Mouse (Mus musculus): ENCODE results near the gene Lmntd1. TPM values are rescaled to one million over a fixed set of nuclear protein-coding genes. Genes with fewer than 3 reads are reported as not detected.

Lmntd1 gene
- polyA plus RNA-seq (2016; fragmentation: Nextera tagmentation; extraction: Ambion mirVana): not detected in 2 replicates

DNA sequence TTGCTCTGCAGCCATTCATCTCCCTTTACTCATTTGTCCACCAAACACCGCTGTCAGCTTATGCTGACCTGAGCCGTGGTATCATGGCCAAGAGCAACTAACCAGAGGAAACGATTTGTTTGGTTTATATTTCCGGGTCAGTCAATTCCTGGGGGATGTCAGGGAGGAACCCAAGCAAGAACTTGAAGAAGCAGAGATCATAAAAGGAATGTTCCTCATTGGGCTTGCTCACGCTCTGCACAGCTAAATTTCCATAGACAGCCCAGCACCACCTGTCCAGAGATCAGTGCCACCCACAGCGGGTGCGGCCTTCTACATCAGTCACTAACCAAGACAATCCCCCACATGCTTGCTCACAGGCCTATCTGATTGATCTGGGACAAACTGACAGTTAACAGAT lies at the start of gene Lmntd1:
Gene Lmntd1 (minus strand): TSS at position 101 of the 400 bp plus-strand sequence.
- Histone ChIP-seq H3K4me1 (no peaks in the 10 kb centered on the region), H3K4me2 (no peak within 1 kb of the TSS), H3K9me3 (replicated peaks) (no peaks in the 10 kb centered on the region), H3K27ac (no peak within 1 kb of the TSS), H3K27me3 (replicated peaks) (no peaks in the 10 kb centered on the region), H3K36me3 (no peaks in the 10 kb centered on the region), H3K4me3 (no peak within 1 kb of the TSS), H3K9ac (no peak within 1 kb of the TSS)
- WGBS (ENCODE audit: insufficient replicate concordance): 70% methylated on average over 7 of the region's 7 CpGs
- no peak for ATAC-seq

DNA sequence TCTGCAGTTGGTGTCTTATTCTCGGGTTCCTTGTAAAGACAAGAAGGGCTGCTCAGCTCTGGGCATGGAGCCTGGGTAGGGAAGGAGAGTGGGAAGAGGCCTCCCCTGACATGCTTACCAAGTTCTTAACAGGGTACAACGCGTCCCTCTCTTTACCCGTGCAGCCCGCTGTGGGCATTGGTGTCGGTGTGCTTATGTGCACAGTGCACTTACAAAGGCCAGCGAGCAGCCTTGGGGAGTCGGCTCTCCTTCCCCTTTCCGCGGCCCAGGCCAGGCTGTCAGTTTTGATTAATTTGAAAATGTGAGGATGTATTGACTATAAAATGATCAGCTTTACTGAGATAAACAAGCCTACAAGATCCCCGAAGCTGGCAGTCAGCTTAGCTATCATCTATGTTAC lies 46.8 kb upstream of the Lmntd1 start:
- ATAC-seq: no peak
- WGBS (ENCODE audit: insufficient replicate concordance): 72% methylated on average over 11 of the region's 11 CpGs
- H3K27ac ChIP-seq: no peak overlapping the region
- H3K4me1 ChIP-seq: no peaks in the 10 kb centered on the region
- H3K27me3 ChIP-seq (replicated peaks): no peaks in the 10 kb centered on the region
- no peak overlapping the region for H3K9ac ChIP-seq
- H3K4me3 ChIP-seq: no peak overlapping the region
- no peaks in the 10 kb centered on the region for H3K36me3 ChIP-seq
- no peak overlapping the region for H3K4me2 ChIP-seq
- peaks cover 5% of the 10 kb centered on the region for H3K9me3 ChIP-seq (replicated peaks)

DNA sequence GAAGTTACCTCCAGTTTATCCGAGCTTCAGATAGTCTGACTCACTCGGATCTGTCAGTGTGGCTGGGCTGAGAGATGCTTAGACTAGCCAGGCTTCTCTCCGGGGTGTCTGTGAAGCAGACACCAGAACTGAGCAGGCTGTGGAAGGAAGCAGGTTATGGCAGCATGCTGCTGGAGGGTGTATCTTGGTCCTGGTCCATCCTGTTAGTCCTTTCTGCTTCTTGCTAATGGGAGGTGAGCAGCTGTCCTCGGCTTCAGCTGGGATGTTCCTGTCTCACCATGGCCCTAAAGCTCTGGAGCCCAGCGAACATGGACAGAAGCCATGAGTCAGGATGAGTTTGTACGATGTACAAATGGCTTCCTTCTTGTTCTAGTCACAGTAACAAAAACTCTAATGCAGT lies 45.0 kb upstream of the Lmntd1 start:
- WGBS (ENCODE audit: insufficient replicate concordance): 62% methylated on average over 6 of the region's 6 CpGs
- ATAC-seq: no peak
- Histone ChIP-seq H3K36me3 (no peaks in the 10 kb centered on the region), H3K4me3 (no peak overlapping the region), H3K4me2 (no peak overlapping the region), H3K9ac (no peak overlapping the region), H3K9me3 (replicated peaks) (0 out of 2 replicates have a peak, but pooled peaks cover 8% of the 10 kb centered on the region), H3K27me3 (replicated peaks) (no peaks in the 10 kb centered on the region), H3K4me1 (no peaks in the 10 kb centered on the region), H3K27ac (no peak overlapping the region)

DNA sequence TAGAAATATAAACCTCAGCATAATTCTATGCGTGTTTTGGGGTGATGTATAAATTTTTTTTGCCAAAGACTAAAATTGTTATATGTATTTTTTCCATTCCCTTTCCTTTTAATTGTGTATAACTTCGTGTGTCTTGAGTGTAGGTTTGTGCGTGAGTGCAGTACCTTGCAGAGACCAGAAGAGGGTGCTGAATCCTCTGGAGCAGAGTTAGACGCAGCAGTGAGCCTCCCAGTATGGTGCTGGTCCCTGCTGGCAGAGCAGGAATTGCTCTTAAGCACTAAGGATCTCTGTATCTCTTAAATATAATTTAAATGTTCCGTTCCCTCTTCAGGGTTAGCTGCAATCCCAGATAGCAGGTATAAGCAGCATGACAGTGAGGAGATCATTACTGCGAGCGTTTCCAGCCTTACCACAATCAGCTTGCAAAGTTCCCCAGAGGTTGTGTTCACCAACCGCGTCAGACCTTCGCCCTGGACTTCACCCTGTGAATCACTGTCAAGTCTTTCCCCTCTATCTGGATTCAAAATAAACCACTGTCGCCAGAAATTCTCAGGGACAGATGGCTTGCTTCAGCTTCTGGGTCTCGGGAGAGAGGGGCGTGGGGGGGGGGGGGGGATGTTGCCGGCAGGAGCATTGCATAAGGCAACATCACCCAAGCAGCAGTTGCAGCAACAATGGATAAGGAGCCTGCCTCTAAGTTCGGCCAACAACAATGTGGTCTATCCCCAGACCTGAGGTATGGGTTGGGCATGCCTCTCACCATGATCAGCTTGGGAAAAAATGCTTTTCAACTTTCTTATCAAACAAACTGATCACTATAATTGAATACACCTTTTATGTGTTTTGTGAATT lies 42.8 kb upstream of the Lmntd1 start:
- Histone ChIP-seq H3K4me3 (no peak overlapping the region), H3K36me3 (no peaks in the 10 kb centered on the region), H3K4me2 (no peak overlapping the region), H3K27ac (no peak overlapping the region), H3K9ac (no peak overlapping the region), H3K4me1 (no peaks in the 10 kb centered on the region), H3K27me3 (replicated peaks) (no peaks in the 10 kb centered on the region), H3K9me3 (replicated peaks) (0 out of 2 replicates have a peak, but pooled peaks cover 8% of the 10 kb centered on the region)
- 64% methylated on average over 15 of the region's 15 CpGs for WGBS (ENCODE audit: insufficient replicate concordance)
- ATAC-seq: no peak

DNA sequence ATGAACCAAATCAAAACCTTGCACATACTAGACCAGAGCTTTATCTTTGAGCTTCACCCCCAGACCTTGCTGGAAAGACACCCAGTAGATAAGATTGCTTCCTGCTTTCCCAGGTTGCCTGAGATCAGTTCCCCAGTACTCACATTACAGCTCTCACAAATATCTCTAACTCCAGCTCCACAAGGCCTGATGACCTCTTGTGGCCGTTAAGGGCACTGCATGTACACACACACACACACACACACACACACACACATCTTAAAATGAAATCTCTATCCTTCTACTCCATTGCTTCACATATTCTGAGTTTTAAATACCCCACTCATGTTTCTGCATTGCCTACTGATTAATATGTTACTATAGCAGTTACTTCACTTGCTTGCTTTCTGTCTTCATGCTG lies 41.6 kb upstream of the Lmntd1 start:
- Histone ChIP-seq H3K27me3 (replicated peaks) (no peaks in the 10 kb centered on the region), H3K9ac (no peak overlapping the region), H3K36me3 (no peaks in the 10 kb centered on the region), H3K27ac (no peak overlapping the region), H3K4me2 (no peak overlapping the region), H3K4me3 (no peak overlapping the region), H3K4me1 (no peaks in the 10 kb centered on the region), H3K9me3 (replicated peaks) (0 out of 2 replicates have a peak, but pooled peaks cover 8% of the 10 kb centered on the region)
- WGBS (ENCODE audit: insufficient replicate concordance): 65% methylated on average over 1 of the region's 1 CpGs
- no peak for ATAC-seq

DNA sequence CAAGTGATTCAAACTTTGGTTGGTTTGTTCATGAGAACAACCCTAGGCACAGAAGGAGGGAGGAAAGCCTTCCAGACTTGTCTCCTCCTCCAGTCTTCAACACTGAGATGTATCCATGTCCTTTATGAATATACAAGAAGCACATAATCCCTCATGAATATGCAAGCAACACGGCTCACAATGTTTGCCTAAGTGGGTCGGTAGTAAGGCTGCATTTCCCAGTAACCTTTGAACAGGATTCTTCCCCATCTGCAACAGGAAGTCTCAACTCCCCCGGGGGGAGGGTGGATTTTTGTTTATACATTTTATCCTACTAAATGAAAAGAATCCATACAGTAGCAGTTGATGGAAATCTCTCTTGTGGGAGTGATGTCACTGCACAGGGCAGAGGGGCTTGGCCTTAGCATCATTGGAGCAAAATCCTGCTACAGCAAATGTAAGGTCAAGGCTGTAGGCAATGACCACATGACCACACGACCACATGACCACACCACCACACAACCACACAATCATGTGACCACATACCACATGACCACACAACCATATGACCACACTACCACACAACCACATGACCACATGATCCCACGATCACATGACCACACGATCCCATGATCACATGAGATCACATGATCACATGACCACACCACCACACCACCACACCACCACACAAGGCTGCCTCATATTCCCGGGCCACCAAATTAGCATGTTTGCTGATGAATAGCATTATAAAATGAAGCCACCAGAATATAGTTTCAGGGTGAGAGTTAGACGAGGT lies 40.1 kb upstream of the Lmntd1 start:
- 0 out of 2 replicates have a peak, but pooled peaks cover 8% of the 10 kb centered on the region for H3K9me3 ChIP-seq (replicated peaks)
- 61% methylated on average over 8 of the region's 8 CpGs for WGBS (ENCODE audit: insufficient replicate concordance)
- H3K4me2 ChIP-seq: no peak overlapping the region
- ATAC-seq: no peak
- H3K4me3 ChIP-seq: no peak overlapping the region
- H3K9ac ChIP-seq: no peak overlapping the region
- H3K36me3 ChIP-seq: no peaks in the 10 kb centered on the region
- no peaks in the 10 kb centered on the region for H3K4me1 ChIP-seq
- no peak overlapping the region for H3K27ac ChIP-seq
- no peaks in the 10 kb centered on the region for H3K27me3 ChIP-seq (replicated peaks)

DNA sequence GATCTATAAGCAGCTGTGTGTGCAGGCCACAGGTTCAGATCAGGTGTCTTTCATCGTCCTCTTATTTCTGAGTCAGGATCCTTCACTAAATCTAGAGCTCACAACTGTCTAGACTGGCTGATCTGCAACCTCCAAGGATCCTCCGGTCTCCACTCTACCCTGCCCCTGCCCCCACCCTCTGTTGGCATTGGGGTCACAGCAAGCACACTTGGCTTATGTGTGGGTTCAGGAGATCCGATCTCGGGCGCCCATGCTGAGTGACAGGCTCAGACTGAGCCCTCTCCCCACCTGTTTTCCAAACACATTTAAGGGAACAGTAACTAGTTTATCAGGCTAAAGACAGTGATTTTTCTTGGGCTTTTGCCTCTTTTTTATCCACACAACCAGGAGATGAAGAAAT lies 39.5 kb upstream of the Lmntd1 start:
- 0 out of 2 replicates have a peak, but pooled peaks cover 8% of the 10 kb centered on the region for H3K9me3 ChIP-seq (replicated peaks)
- no peak overlapping the region for H3K4me3 ChIP-seq
- no peaks in the 10 kb centered on the region for H3K4me1 ChIP-seq
- H3K4me2 ChIP-seq: no peak overlapping the region
- no peak overlapping the region for H3K9ac ChIP-seq
- H3K27ac ChIP-seq: no peak overlapping the region
- H3K27me3 ChIP-seq (replicated peaks): no peaks in the 10 kb centered on the region
- WGBS (ENCODE audit: insufficient replicate concordance): 87% methylated on average over 5 of the region's 5 CpGs
- no peaks in the 10 kb centered on the region for H3K36me3 ChIP-seq
- no peak for ATAC-seq

DNA sequence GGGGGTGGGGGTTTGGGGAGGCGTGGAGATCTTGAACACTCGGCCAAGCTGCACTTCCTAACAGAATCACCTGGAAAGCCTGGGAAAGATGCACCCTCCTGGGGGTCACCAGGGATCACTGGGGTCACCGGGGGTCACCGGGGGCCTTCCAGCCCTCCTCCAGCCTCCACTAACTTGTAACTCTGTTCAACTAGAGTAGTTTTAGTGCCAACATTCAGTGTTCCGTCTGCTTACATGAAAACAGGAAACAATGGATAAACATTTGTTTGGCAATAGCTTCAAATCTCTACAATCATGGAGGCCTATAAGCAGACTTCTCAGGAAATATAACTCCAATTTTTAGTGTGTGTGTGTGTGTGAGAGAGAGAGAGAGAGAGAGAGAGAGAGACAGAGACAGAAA lies 38.9 kb upstream of the Lmntd1 start:
- no peak for ATAC-seq
- 64% methylated on average over 5 of the region's 5 CpGs for whole genome bisulfite sequencing (ENCODE audit: insufficient replicate concordance)

DNA sequence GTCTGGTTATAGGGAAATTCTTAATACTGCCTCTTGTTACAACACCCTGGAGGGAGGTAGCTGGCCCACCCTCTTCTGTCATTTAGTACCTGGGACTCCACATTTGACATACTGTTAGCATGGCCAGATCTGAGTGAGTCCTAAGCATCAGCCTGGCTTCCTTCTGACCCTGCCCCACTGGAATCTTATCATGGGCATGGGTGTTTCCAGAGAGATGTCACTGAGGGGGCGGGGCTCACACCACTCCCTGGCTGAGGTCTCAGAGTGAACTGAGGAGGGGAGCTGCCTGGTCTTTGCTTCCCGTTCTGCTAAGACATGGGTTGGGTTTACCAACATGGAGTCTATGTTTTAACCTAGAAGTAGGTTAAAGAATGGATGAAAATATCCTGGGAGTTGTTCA lies 37.9 kb upstream of the Lmntd1 start:
- ATAC-seq: no peak
- WGBS (ENCODE audit: insufficient replicate concordance): 48% methylated on average over 2 of the region's 2 CpGs

More for the DNA sequence above, 38.9 kb upstream of the Lmntd1 start:
- Histone ChIP-seq H3K9ac (no peak overlapping the region), H3K27ac (no peak overlapping the region), H3K9me3 (replicated peaks) (0 out of 2 replicates have a peak, but pooled peaks cover 8% of the 10 kb centered on the region), H3K36me3 (no peaks in the 10 kb centered on the region), H3K4me2 (no peak overlapping the region), H3K4me3 (no peak overlapping the region), H3K27me3 (replicated peaks) (no peaks in the 10 kb centered on the region), H3K4me1 (no peaks in the 10 kb centered on the region)

DNA sequence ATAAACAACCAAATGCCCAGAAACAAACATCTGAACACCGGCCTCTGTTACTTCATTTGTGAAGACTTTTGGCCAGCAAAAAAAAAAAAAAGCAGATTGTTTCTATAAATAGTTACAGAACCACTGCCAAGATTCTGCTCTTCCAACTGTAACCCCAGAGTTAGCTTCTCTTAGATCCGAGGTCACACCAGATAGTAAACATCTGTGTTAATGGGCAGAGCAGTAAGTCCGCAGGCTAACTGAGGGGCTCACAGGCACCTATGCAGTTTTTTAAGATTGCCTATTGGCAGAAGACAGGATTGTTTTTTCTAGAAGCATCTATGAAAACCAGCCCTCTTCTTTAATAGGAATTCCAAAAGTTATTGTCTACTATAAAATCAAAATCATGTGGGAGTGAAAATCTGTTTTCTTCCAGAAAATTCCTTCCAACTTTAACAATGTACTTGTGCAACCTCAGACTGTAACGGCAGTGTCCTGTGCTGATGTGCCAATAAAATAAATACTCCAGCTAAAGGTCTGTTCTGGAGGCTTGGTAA lies 26.9 kb upstream of the Lmntd1 start:
- Histone ChIP-seq H3K9me3 (replicated peaks) (0 out of 2 replicates have a peak, but pooled peaks cover 10% of the 10 kb centered on the region), H3K4me3 (no peak overlapping the region), H3K36me3 (no peaks in the 10 kb centered on the region), H3K27me3 (replicated peaks) (no peaks in the 10 kb centered on the region), H3K4me1 (no peaks in the 10 kb centered on the region), H3K4me2 (no peak overlapping the region), H3K9ac (no peak overlapping the region), H3K27ac (no peak overlapping the region)
- WGBS (ENCODE audit: insufficient replicate concordance): 71% methylated on average over 4 of the region's 4 CpGs
- no peak for ATAC-seq

More for the DNA sequence above, 37.9 kb upstream of the Lmntd1 start:
- no peaks in the 10 kb centered on the region for H3K4me1 ChIP-seq
- H3K4me3 ChIP-seq: no peak overlapping the region
- H3K4me2 ChIP-seq: no peak overlapping the region
- H3K27ac ChIP-seq: no peak overlapping the region
- no peak overlapping the region for H3K9ac ChIP-seq
- no peaks in the 10 kb centered on the region for H3K27me3 ChIP-seq (replicated peaks)
- 0 out of 2 replicates have a peak, but pooled peaks cover 8% of the 10 kb centered on the region for H3K9me3 ChIP-seq (replicated peaks)
- no peaks in the 10 kb centered on the region for H3K36me3 ChIP-seq

DNA sequence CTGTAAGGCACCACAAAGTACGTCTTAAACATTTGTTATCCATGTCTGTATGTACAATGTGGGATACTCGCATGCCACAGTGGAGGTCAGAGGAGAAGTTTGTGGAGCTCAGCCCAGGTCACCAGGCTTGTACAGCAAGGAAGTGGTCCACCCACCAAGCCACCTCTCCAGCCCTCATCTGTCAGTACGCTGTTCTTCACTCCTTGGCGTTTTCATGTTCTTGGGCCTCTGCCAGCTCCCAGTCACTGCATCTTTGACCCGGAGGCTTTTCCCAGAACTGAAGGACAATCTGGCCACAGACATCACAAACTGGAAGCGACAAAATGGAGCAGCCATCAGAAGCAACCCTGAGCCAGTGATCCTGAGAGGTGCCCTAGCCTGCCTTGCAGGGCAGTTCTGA lies 24.1 kb upstream of the Lmntd1 start:
- ATAC-seq: no peak
- Histone ChIP-seq H3K27me3 (replicated peaks) (no peaks in the 10 kb centered on the region), H3K27ac (no peak overlapping the region), H3K36me3 (no peaks in the 10 kb centered on the region), H3K4me3 (no peak overlapping the region), H3K9ac (no peak overlapping the region), H3K4me1 (no peaks in the 10 kb centered on the region), H3K9me3 (replicated peaks) (0 out of 2 replicates have a peak, but pooled peaks cover 10% of the 10 kb centered on the region), H3K4me2 (no peak overlapping the region)
- 71% methylated on average over 6 of the region's 6 CpGs for WGBS (ENCODE audit: insufficient replicate concordance)

DNA sequence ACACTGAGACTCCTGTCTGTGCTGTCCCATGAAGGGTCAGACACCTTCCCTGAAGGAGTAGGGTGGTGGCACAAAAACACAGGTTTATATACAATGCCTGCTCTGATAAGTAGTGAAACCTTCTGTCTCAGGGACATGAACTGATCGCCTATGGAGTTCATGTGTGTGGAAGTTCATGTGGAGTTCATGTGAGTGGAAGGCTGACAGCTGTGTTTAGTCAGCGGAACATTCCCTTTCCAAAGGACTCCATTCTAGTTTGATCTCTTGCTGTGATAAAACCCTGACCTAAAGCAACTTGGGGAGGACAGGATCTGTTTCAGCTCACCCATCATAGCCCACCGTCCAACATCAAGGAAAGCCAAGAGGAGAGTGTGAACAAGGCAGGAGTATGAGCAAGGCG lies 22.6 kb upstream of the Lmntd1 start:
- no peak overlapping the region for H3K27ac ChIP-seq
- ATAC-seq: no peak
- no peak overlapping the region for H3K9ac ChIP-seq
- H3K36me3 ChIP-seq: no peaks in the 10 kb centered on the region
- 69% methylated on average over 4 of the region's 4 CpGs for WGBS (ENCODE audit: insufficient replicate concordance)
- 0 out of 2 replicates have a peak, but pooled peaks cover 14% of the 10 kb centered on the region for H3K9me3 ChIP-seq (replicated peaks)
- H3K4me2 ChIP-seq: no peak overlapping the region
- H3K27me3 ChIP-seq (replicated peaks): no peaks in the 10 kb centered on the region
- no peak overlapping the region for H3K4me3 ChIP-seq
- H3K4me1 ChIP-seq: no peaks in the 10 kb centered on the region
